Mouse (Mus musculus) ES-Bruce4 (cell line): ENCODE measurements around the gene Trrap.

Experiments
- CTCF ChIP-seq: IDR thresholded peaks from one replicate; pipeline ENCODE4 v1.8.1; 2011; ENCODE audit warnings: low read depth, low read length
- POLR2A ChIP-seq: IDR thresholded peaks from one replicate; pipeline ENCODE4 v1.8.1; 2011; ENCODE audit warnings: low read length; ENCODE audit not compliant: insufficient read depth

GRCm38 (mm10) chr5:144851820-144852219 lies 84.3 kb downstream of the Trrap start:
- TF ChIP-seq CTCF (peak; percentile 52), POLR2A (no peak)
